Mouse (Mus musculus) liver, postnatal 0 days (tissue): ENCODE results near the gene Ddb1. TPM values are rescaled to one million over a fixed set of nuclear protein-coding genes. Genes with fewer than 3 reads are reported as not detected.

ENCODE experiments used
- ATAC-seq: fragments of 200-750 bp; cut with Nextera tagmentation; 2 replicates; pipeline ENCODE4 v1.8.0; 2017; ENCODE audit warnings: mild to moderate bottlenecking, moderate library complexity
- DNase-seq: peaks from one replicate; pipeline ENCODE4 v3.0.0-alpha.2; 2016
- H3K27ac ChIP-seq: fragments of 300-500 bp; sonication (generic); 2 replicates; pipeline ENCODE4 v1.5.1; 2014; ENCODE audit warnings: antibody characterized with exemption, moderate library complexity, mild to moderate bottlenecking, low read depth
- H3K27me3 ChIP-seq: fragments of 300-500 bp; sonication (generic); 2 replicates; pipeline ENCODE4 v1.6.1; 2014; ENCODE audit warnings: low read length, control low read depth, mixed read lengths; ENCODE audit not compliant: insufficient read depth
- H3K36me3 ChIP-seq: fragments of 300-500 bp; sonication (generic); replicated peaks from 2 replicates; pipeline ENCODE4 v1.6.1; 2014; ENCODE audit warnings: mild to moderate bottlenecking, control low read depth, low read length, moderate library complexity, mixed read lengths; ENCODE audit not compliant: insufficient read depth
- H3K4me1 ChIP-seq: fragments of 300-500 bp; sonication (generic); 2 replicates; pipeline ENCODE4 v1.6.1; 2014; ENCODE audit warnings: antibody characterized with exemption, mild to moderate bottlenecking, control low read depth; ENCODE audit not compliant: insufficient read depth
- H3K4me2 ChIP-seq: fragments of 300-500 bp; sonication (generic); 2 replicates; pipeline ENCODE4 v1.6.1; 2014; ENCODE audit warnings: low read depth, mild to moderate bottlenecking, low read length, moderate library complexity, mixed read lengths
- H3K4me3 ChIP-seq: fragments of 300-500 bp; sonication (generic); 2 replicates; pipeline ENCODE4 v1.5.1; 2014; ENCODE audit warnings: low read depth, low read length
- H3K9ac ChIP-seq: fragments of 300-500 bp; sonication (generic); replicated peaks from 2 replicates; pipeline ENCODE4 v1.6.1; 2014; ENCODE audit warnings: mild to moderate bottlenecking, moderate library complexity
- H3K9me3 ChIP-seq: fragments of 300-500 bp; sonication (generic); 2 replicates; pipeline ENCODE4 v1.6.1; 2016; ENCODE audit warnings: mild to moderate bottlenecking, control low read depth, low read length, mixed read lengths
- CTCF ChIP-seq: sonication (generic); IDR thresholded peaks from 2 replicates; pipeline ENCODE4 v1.5.1; 2016; ENCODE audit warnings: antibody characterized with exemption, low read depth
- EP300 ChIP-seq: IDR thresholded peaks from 2 replicates; pipeline ENCODE4 v1.6.1; 2016; ENCODE audit warnings: antibody characterized with exemption, low read depth, mild to moderate bottlenecking
- WGBS: fragments of 180-500 bp; shearing (Covaris S2); extraction: QIAGEN DNeasy Blood & Tissue Kit; methylation state at CpG from one replicate; pipeline ENCODE4 v1.1.7; 2014; ENCODE audit not compliant: insufficient replicate concordance; 5-methylcytosine and 5-hydroxymethylcytosine counted together
- polyA plus RNA-seq: library from polyadenylated mRNA; unstranded; fragments of >200 nt; fragmentation: Nextera tagmentation; extraction: Ambion mirVana; gene quantifications from 2 replicates; pipeline ENCODE4 v1.2.1, GENCODE M21; 2015

The Ddb1 gene
- polyA plus RNA-seq, 1 experiment from 2014 or later = 81.3 TPM

- DNase-seq (no peak), ATAC-seq (no peak)
- H3K27me3 ChIP-seq = no peaks in the 10 kb centered on the region
- no peak overlapping the region for H3K9ac ChIP-seq
- H3K27ac ChIP-seq = peak overlapping the region; percentile 48; the same call in 1 of the 2 replicates
- no peak overlapping the region for H3K4me2 ChIP-seq
- TF ChIP-seq EP300 = no peak
- TF ChIP-seq CTCF = no peak
- no peak overlapping the region for H3K4me3 ChIP-seq
- peaks cover 41% of the 10 kb centered on the region for H3K4me1 ChIP-seq
- H3K36me3 ChIP-seq = peaks cover 20% of the 10 kb centered on the region; the same call in 1 of the 2 replicates
- WGBS = 74% methylated on average over 3 of the region's 3 CpGs
- no peaks in the 10 kb centered on the region for H3K9me3 ChIP-seq
Observed at GRCm38 (mm10) chr19:10580102-10580501, 25.0 kb upstream of the Ddb1 start.

- Histone ChIP-seq H3K27ac (peak overlapping the region; percentile 48; the same call in 1 of the 2 replicates), H3K4me1 (peaks cover 43% of the 10 kb centered on the region), H3K9me3 (no peaks in the 10 kb centered on the region), H3K4me3 (no peak overlapping the region), H3K36me3 (peaks cover 22% of the 10 kb centered on the region; the same call in 1 of the 2 replicates), H3K27me3 (no peaks in the 10 kb centered on the region), H3K9ac (no peak overlapping the region), H3K4me2 (no peak overlapping the region)
- no peak for TF ChIP-seq CTCF
- TF ChIP-seq EP300 = no peak
- 50% methylated on average over 3 of the region's 3 CpGs for WGBS
- DNase-seq (no peak), ATAC-seq (no peak)
Observed at GRCm38 (mm10) chr19:10580761-10581160, 24.4 kb upstream of the Ddb1 start.

GRCm38 (mm10) chr19:10581984-10582383, 23.1 kb upstream of the Ddb1 start:
- 77% methylated on average over 6 of the region's 6 CpGs for WGBS
- DNase-seq = no peak

GRCm38 (mm10) chr19:10583550-10584146, 21.5 kb upstream of the Ddb1 start:
- no peak for DNase-seq
- H3K4me3 ChIP-seq = no peak overlapping the region
- H3K4me1 ChIP-seq = peaks cover 36% of the 10 kb centered on the region
- no peaks in the 10 kb centered on the region for H3K9me3 ChIP-seq
- peaks cover 43% of the 10 kb centered on the region for H3K36me3 ChIP-seq
- H3K9ac ChIP-seq = no peak overlapping the region
- TF ChIP-seq EP300 (no peak), CTCF (no peak)
- ATAC-seq = no peak
- H3K4me2 ChIP-seq = no peak overlapping the region
- H3K27me3 ChIP-seq = no peaks in the 10 kb centered on the region
- H3K27ac ChIP-seq = no peak overlapping the region
- WGBS = 51% methylated on average over 7 of the region's 7 CpGs

More at GRCm38 (mm10) chr19:10581984-10582383, 23.1 kb upstream of the Ddb1 start:
- TF ChIP-seq CTCF (no peak), EP300 (no peak)
- Histone ChIP-seq H3K4me3 (no peak overlapping the region), H3K27me3 (no peaks in the 10 kb centered on the region), H3K9ac (no peak overlapping the region), H3K27ac (peak overlapping the region; percentile 18; the same call in 1 of the 2 replicates), H3K9me3 (no peaks in the 10 kb centered on the region), H3K4me1 (peaks cover 40% of the 10 kb centered on the region), H3K4me2 (0 out of 2 replicates have a peak overlapping the region, but pooled peaks have one; percentile 9), H3K36me3 (peaks cover 30% of the 10 kb centered on the region)
- ATAC-seq = no peak

- Histone ChIP-seq H3K36me3 (peaks cover 51% of the 10 kb centered on the region), H3K4me3 (no peak overlapping the region), H3K4me2 (peak overlapping the region; percentile 18; the same call in 1 of the 2 replicates), H3K27me3 (no peaks in the 10 kb centered on the region), H3K9me3 (no peaks in the 10 kb centered on the region), H3K4me1 (peaks cover 30% of the 10 kb centered on the region), H3K27ac (no peak overlapping the region), H3K9ac (no peak overlapping the region)
- 70% methylated on average over 8 of the region's 8 CpGs for WGBS
- peak; percentile 35 for DNase-seq
- peak; percentile 26 for ATAC-seq
- TF ChIP-seq CTCF (no peak), EP300 (no peak)
Observed at GRCm38 (mm10) chr19:10585112-10585511, 20.0 kb upstream of the Ddb1 start.

- Histone ChIP-seq H3K9me3 (no peaks in the 10 kb centered on the region), H3K27me3 (no peaks in the 10 kb centered on the region), H3K9ac (no peak overlapping the region), H3K4me1 (peaks cover 29% of the 10 kb centered on the region), H3K4me3 (no peak overlapping the region), H3K4me2 (no peak overlapping the region), H3K36me3 (peaks cover 52% of the 10 kb centered on the region), H3K27ac (peak overlapping the region; percentile 29; the same call in 1 of the 2 replicates)
- DNase-seq (no peak), ATAC-seq (no peak)
- WGBS = 63% methylated on average over 8 of the region's 8 CpGs
- TF ChIP-seq EP300 (no peak), CTCF (no peak)
Observed at GRCm38 (mm10) chr19:10587231-10587630, 17.9 kb upstream of the Ddb1 start.
